Mouse (Mus musculus) limb, embryonic 10.5 days (tissue): ENCODE results near the gene C2cd5. TPM values are rescaled to one million over a fixed set of nuclear protein-coding genes. Genes with fewer than 3 reads are reported as not detected.
"Not testable (repeated sequence)": the region's sequence is repeated elsewhere in the genome, so short reads cannot be mapped to it uniquely, and the experiment has no call there.

Experiments
- DNase-seq: peaks from one replicate; pipeline ENCODE4 v3.0.0-alpha.2; 2017; ENCODE audit warnings: low spot score
- H3K27ac ChIP-seq: fragments of 300-500 bp; sonication (generic); 2 replicates; pipeline ENCODE4 v1.5.1; 2016; ENCODE audit warnings: mild to moderate bottlenecking
- H3K27me3 ChIP-seq: fragments of 300-500 bp; sonication (generic); 2 replicates; pipeline ENCODE4 v1.6.1; 2016; ENCODE audit warnings: low read depth, mild to moderate bottlenecking; ENCODE audit not compliant: poor library complexity, severe bottlenecking
- H3K36me3 ChIP-seq: fragments of 300-500 bp; sonication (generic); 2 replicates; pipeline ENCODE4 v1.6.1; 2016; ENCODE audit warnings: mild to moderate bottlenecking, moderate library complexity
- H3K4me1 ChIP-seq: fragments of 300-500 bp; sonication (generic); 2 replicates; pipeline ENCODE4 v1.6.1; 2016
- H3K4me3 ChIP-seq: fragments of 300-500 bp; sonication (generic); 2 replicates; pipeline ENCODE4 v1.5.1; 2016; ENCODE audit warnings: mild to moderate bottlenecking, moderate library complexity
- H3K9me3 ChIP-seq: fragments of 300-500 bp; sonication (generic); replicated peaks from 2 replicates; pipeline ENCODE4 v1.6.1; 2016; ENCODE audit warnings: mild to moderate bottlenecking
- WGBS: fragments of 180-500 bp; shearing (Covaris S2); methylation state at CpG from one replicate; pipeline ENCODE4 v1.1.7; 2016; 5-methylcytosine and 5-hydroxymethylcytosine counted together
- polyA plus RNA-seq: library from polyadenylated mRNA; unstranded; fragments of >200 nt; fragmentation: Nextera tagmentation; extraction: Ambion mirVana; gene quantifications from 2 replicates; pipeline ENCODE4 v1.2.1, GENCODE M21; 2016

C2cd5 gene
- 45.3 and 46.1 TPM in 2 replicates for polyA plus RNA-seq

- Histone ChIP-seq H3K27ac (peak within 1 kb of the TSS; percentile 96), H3K9me3 (no peaks in the 10 kb centered on the region), H3K36me3 (peaks cover 27% of the 10 kb centered on the region), H3K27me3 (no peaks in the 10 kb centered on the region), H3K4me3 (peak within 1 kb of the TSS; percentile 97), H3K4me1 (peaks cover 48% of the 10 kb centered on the region)
- WGBS = under 1% methylated on average over 56 of the region's 75 CpGs
- peak; percentile 99 for DNase-seq
Measured at GRCm38 (mm10) chr6:143099681-143100382, at the start of gene C2cd5. C2cd5 (minus strand) TSS chr6:143100141.

- no peak overlapping the region for H3K4me3 ChIP-seq
- peak; percentile 24 for DNase-seq
- peaks cover 25% of the 10 kb centered on the region for H3K4me1 ChIP-seq
- no peaks in the 10 kb centered on the region for H3K9me3 ChIP-seq
- H3K36me3 ChIP-seq = no peaks in the 10 kb centered on the region
- no peaks in the 10 kb centered on the region for H3K27me3 ChIP-seq
- no peak overlapping the region for H3K27ac ChIP-seq
Measured at GRCm38 (mm10) chr6:143148868-143149267, 48.9 kb upstream of the C2cd5 start.

- Histone ChIP-seq H3K9me3 (no peaks in the 10 kb centered on the region), H3K27me3 (no peaks in the 10 kb centered on the region), H3K4me3 (no peak overlapping the region), H3K4me1 (peaks cover 11% of the 10 kb centered on the region), H3K36me3 (no peaks in the 10 kb centered on the region), H3K27ac (no peak overlapping the region)
- DNase-seq = peak; percentile 29
- WGBS = 56% methylated on average over 8 of the region's 8 CpGs
Measured at GRCm38 (mm10) chr6:143146756-143147155, 46.8 kb upstream of the C2cd5 start.

- H3K27me3 ChIP-seq = no peaks in the 10 kb centered on the region
- no peak overlapping the region for H3K27ac ChIP-seq
- peak; percentile 23 for DNase-seq
- H3K4me1 ChIP-seq = peaks cover 11% of the 10 kb centered on the region
- H3K9me3 ChIP-seq = no peaks in the 10 kb centered on the region
- H3K36me3 ChIP-seq = no peaks in the 10 kb centered on the region
- H3K4me3 ChIP-seq = no peak overlapping the region
- 82% methylated on average over 7 of the region's 7 CpGs for WGBS
Measured at GRCm38 (mm10) chr6:143145051-143145450, 45.1 kb upstream of the C2cd5 start.

- H3K27me3 ChIP-seq = no peaks in the 10 kb centered on the region
- no peaks in the 10 kb centered on the region for H3K9me3 ChIP-seq
- H3K27ac ChIP-seq = no peak overlapping the region
- H3K36me3 ChIP-seq = no peaks in the 10 kb centered on the region
- no peak overlapping the region for H3K4me3 ChIP-seq
- DNase-seq = peak; percentile 7
- WGBS = 90% methylated on average over 2 of the region's 2 CpGs
- H3K4me1 ChIP-seq = peaks cover 11% of the 10 kb centered on the region
Measured at GRCm38 (mm10) chr6:143144556-143144955, 44.6 kb upstream of the C2cd5 start.

GRCm38 (mm10) chr6:143143775-143144273 is 43.9 kb upstream of the C2cd5 start:
- Histone ChIP-seq H3K4me3 (peak overlapping the region; percentile 45), H3K27me3 (no peaks in the 10 kb centered on the region), H3K36me3 (no peaks in the 10 kb centered on the region), H3K4me1 (peaks cover 11% of the 10 kb centered on the region), H3K9me3 (no peaks in the 10 kb centered on the region), H3K27ac (peak overlapping the region; percentile 64)
- DNase-seq = peak; percentile 43
- 26% methylated on average over 19 of the region's 19 CpGs for WGBS

GRCm38 (mm10) chr6:143143321-143143720 is 43.4 kb upstream of the C2cd5 start:
- Histone ChIP-seq H3K4me3 (peak overlapping the region; percentile 45; the same call in 1 of the 2 replicates), H3K36me3 (no peaks in the 10 kb centered on the region), H3K27me3 (no peaks in the 10 kb centered on the region), H3K27ac (no peak overlapping the region), H3K9me3 (no peaks in the 10 kb centered on the region), H3K4me1 (peaks cover 11% of the 10 kb centered on the region)
- DNase-seq = no peak
- 82% methylated on average over 9 of the region's 9 CpGs for WGBS

- DNase-seq = peak; percentile 15
- H3K27ac ChIP-seq = no peak overlapping the region
- H3K27me3 ChIP-seq = no peaks in the 10 kb centered on the region
- no peaks in the 10 kb centered on the region for H3K36me3 ChIP-seq
- 93% methylated on average over 4 of the region's 4 CpGs for WGBS
- peaks cover 11% of the 10 kb centered on the region for H3K4me1 ChIP-seq
- H3K9me3 ChIP-seq = no peaks in the 10 kb centered on the region
- H3K4me3 ChIP-seq = no peak overlapping the region
Measured at GRCm38 (mm10) chr6:143142861-143143260, 42.9 kb upstream of the C2cd5 start.

- peaks cover 13% of the 10 kb centered on the region for H3K4me1 ChIP-seq
- H3K27ac ChIP-seq, H3K27me3 ChIP-seq, H3K9me3 ChIP-seq, H3K4me3 ChIP-seq, H3K36me3 ChIP-seq: not testable (repeated sequence)
- peak; percentile 17 for DNase-seq
- 81% methylated on average over 10 of the region's 10 CpGs for WGBS
Measured at GRCm38 (mm10) chr6:143141624-143142592, 42.0 kb upstream of the C2cd5 start.

- Histone ChIP-seq H3K27ac (no peak overlapping the region), H3K9me3 (no peaks in the 10 kb centered on the region), H3K4me3 (no peak overlapping the region), H3K27me3 (no peaks in the 10 kb centered on the region), H3K36me3 (no peaks in the 10 kb centered on the region), H3K4me1 (peaks cover 12% of the 10 kb centered on the region)
- WGBS = 91% methylated on average over 9 of the region's 9 CpGs
- DNase-seq = peak; percentile 25
Measured at GRCm38 (mm10) chr6:143140884-143141283, 40.9 kb upstream of the C2cd5 start.

GRCm38 (mm10) chr6:143139417-143139816 is 39.5 kb upstream of the C2cd5 start:
- Histone ChIP-seq H3K9me3 (no peaks in the 10 kb centered on the region), H3K4me3 (no peak overlapping the region), H3K4me1 (peaks cover 12% of the 10 kb centered on the region), H3K27me3 (no peaks in the 10 kb centered on the region), H3K27ac (no peak overlapping the region), H3K36me3 (no peaks in the 10 kb centered on the region)
- WGBS = 85% methylated on average over 2 of the region's 2 CpGs
- DNase-seq = peak; percentile 17

GRCm38 (mm10) chr6:143137341-143137740 is 37.4 kb upstream of the C2cd5 start:
- H3K4me3 ChIP-seq = no peak overlapping the region
- H3K27me3 ChIP-seq = no peaks in the 10 kb centered on the region
- peaks cover 4% of the 10 kb centered on the region for H3K4me1 ChIP-seq
- H3K36me3 ChIP-seq = no peaks in the 10 kb centered on the region
- WGBS = 77% methylated on average over 5 of the region's 5 CpGs
- no peak overlapping the region for H3K27ac ChIP-seq
- DNase-seq = peak; percentile 20
- H3K9me3 ChIP-seq = no peaks in the 10 kb centered on the region

GRCm38 (mm10) chr6:143136688-143137087 is 36.7 kb upstream of the C2cd5 start:
- no peaks in the 10 kb centered on the region for H3K9me3 ChIP-seq
- no peaks in the 10 kb centered on the region for H3K36me3 ChIP-seq
- 97% methylated on average over 7 of the region's 7 CpGs for WGBS
- H3K27ac ChIP-seq = no peak overlapping the region
- peaks cover 4% of the 10 kb centered on the region for H3K4me1 ChIP-seq
- peak; percentile 18 for DNase-seq
- no peak overlapping the region for H3K4me3 ChIP-seq
- H3K27me3 ChIP-seq = no peaks in the 10 kb centered on the region
